Mouse (Mus musculus) midbrain, postnatal 0 days (tissue): ENCODE measurements around the gene Wwp2. TPM values are rescaled to one million over a fixed set of nuclear protein-coding genes. Genes with fewer than 3 reads are reported as not detected.

ENCODE experiments used
- ATAC-seq: fragments of 200-750 bp; cut with Nextera tagmentation; 2 replicates; pipeline ENCODE4 v1.8.0; 2017; ENCODE audit warnings: moderate number of reproducible peaks, mild to moderate bottlenecking, moderate TSS enrichment, moderate library complexity; ENCODE audit not compliant: low FRiP score
- DNase-seq: peaks from one replicate; pipeline ENCODE4 v3.0.0-alpha.2; 2015; ENCODE audit warnings: low spot score
- H3K27ac ChIP-seq: fragments of 300-500 bp; sonication (generic); 2 replicates; pipeline ENCODE4 v1.5.1; 2014; ENCODE audit warnings: low read depth, mild to moderate bottlenecking, low read length, mixed read lengths
- H3K27me3 ChIP-seq: fragments of 300-500 bp; sonication (generic); 2 replicates; pipeline ENCODE4 v1.6.1; 2014; ENCODE audit warnings: low read length, control low read depth, mixed read lengths; ENCODE audit not compliant: insufficient read depth
- H3K36me3 ChIP-seq: fragments of 300-500 bp; sonication (generic); 2 replicates; pipeline ENCODE4 v1.6.1; 2014; ENCODE audit warnings: low read length, control low read depth, mixed read lengths; ENCODE audit not compliant: insufficient read depth
- H3K4me1 ChIP-seq: fragments of 300-500 bp; sonication (generic); 2 replicates; pipeline ENCODE4 v1.6.1; 2014; ENCODE audit warnings: mild to moderate bottlenecking, control low read depth, antibody characterized with exemption, low read length, mixed read lengths; ENCODE audit not compliant: insufficient read depth
- H3K4me2 ChIP-seq: fragments of 300-500 bp; sonication (generic); 2 replicates; pipeline ENCODE4 v1.6.1; 2014; ENCODE audit warnings: low read depth, mild to moderate bottlenecking, low read length, mixed read lengths; ENCODE audit not compliant: poor library complexity, severe bottlenecking
- H3K4me3 ChIP-seq: fragments of 300-500 bp; sonication (generic); 2 replicates; pipeline ENCODE4 v1.5.1; 2014; ENCODE audit warnings: low read depth, mild to moderate bottlenecking, low read length, moderate library complexity
- H3K9ac ChIP-seq: fragments of 300-500 bp; sonication (generic); replicated peaks from 2 replicates; pipeline ENCODE4 v1.6.1; 2014; ENCODE audit warnings: mild to moderate bottlenecking, low read length, moderate library complexity, mixed read lengths; ENCODE audit not compliant: poor library complexity, severe bottlenecking
- H3K9me3 ChIP-seq: fragments of 300-500 bp; sonication (generic); 2 replicates; pipeline ENCODE4 v1.6.1; 2016; ENCODE audit warnings: low read length, control low read depth
- CTCF ChIP-seq: IDR thresholded peaks from 2 replicates; pipeline ENCODE4 v1.5.1; 2016; ENCODE audit warnings: antibody characterized with exemption, mild to moderate bottlenecking
- WGBS: fragments of 180-500 bp; shearing (Covaris S2); extraction: QIAGEN DNeasy Blood & Tissue Kit; methylation state at CpG from one replicate; pipeline ENCODE4 v1.1.7; 2014; 5-methylcytosine and 5-hydroxymethylcytosine counted together
- polyA plus RNA-seq: library from polyadenylated mRNA; unstranded; fragments of >200 nt; fragmentation: Nextera tagmentation; extraction: Ambion mirVana; gene quantifications from 2 replicates; pipeline ENCODE4 v1.2.1, GENCODE M21; 2015
- total RNA-seq: library from RNA; depleted of rRNA; stranded (reverse); fragments of >200 nt; gene quantifications from 2 replicates; pipeline ENCODE4 v1.2.3, GENCODE M21; 2014

Wwp2 gene
- total and polyA plus RNA-seq, 2 experiments from 2014 or later, result 36.2 to 44.2 TPM

GRCm38 (mm10) chr8:107424176-107424575 is 12.0 kb upstream of the Wwp2 start:
- H3K9ac ChIP-seq, result peak overlapping the region; percentile 81
- no peaks in the 10 kb centered on the region for H3K27me3 ChIP-seq
- ATAC-seq (0 out of 2 replicates have a peak, but pooled peaks have one; percentile 6), DNase-seq (no peak)
- H3K9me3 ChIP-seq, result no peaks in the 10 kb centered on the region
- peaks cover 26% of the 10 kb centered on the region for H3K36me3 ChIP-seq
- peak overlapping the region; percentile 78; the same call in 1 of the 2 replicates for H3K27ac ChIP-seq
- peak overlapping the region; percentile 87 for H3K4me3 ChIP-seq
- 32% methylated on average over 9 of the region's 9 CpGs for WGBS
- 0 out of 2 replicates have a peak, but pooled peaks cover 5% of the 10 kb centered on the region for H3K4me1 ChIP-seq
- peak overlapping the region; percentile 61 for H3K4me2 ChIP-seq
- TF ChIP-seq CTCF, result no peak

- peaks cover 20% of the 10 kb centered on the region for H3K36me3 ChIP-seq
- peak within 1 kb of the TSS; percentile 81 for H3K9ac ChIP-seq
- DNase-seq (peak; percentile 98), ATAC-seq (peak; percentile 99)
- H3K27me3 ChIP-seq, result no peaks in the 10 kb centered on the region
- H3K4me1 ChIP-seq, result 0 out of 2 replicates have a peak, but pooled peaks cover 5% of the 10 kb centered on the region
- WGBS, result under 1% methylated on average over 50 of the region's 50 CpGs
- peak; percentile 99 for TF ChIP-seq CTCF
- H3K27ac ChIP-seq, result peak within 1 kb of the TSS; percentile 78
- H3K4me2 ChIP-seq, result peak within 1 kb of the TSS; percentile 61
- H3K4me3 ChIP-seq, result peak within 1 kb of the TSS; percentile 87
- no peaks in the 10 kb centered on the region for H3K9me3 ChIP-seq
These were observed 11.5 kb upstream of the Wwp2 start, which contains the start of gene Nob1 for GRCm38 (mm10) chr8:107424597-107425229. Gene Nob1, minus strand, starts transcription at chr8:107425051.

- no peak overlapping the region for H3K27ac ChIP-seq
- H3K27me3 ChIP-seq, result no peaks in the 10 kb centered on the region
- TF ChIP-seq CTCF, result no peak
- peaks cover 16% of the 10 kb centered on the region for H3K36me3 ChIP-seq
- H3K4me3 ChIP-seq, result peak overlapping the region; percentile 87; the same call in 1 of the 2 replicates
- no peak for DNase-seq
- WGBS, result 49% methylated on average over 8 of the region's 8 CpGs
- peak overlapping the region; percentile 61; the same call in 1 of the 2 replicates for H3K4me2 ChIP-seq
- no peak for ATAC-seq
- no peak overlapping the region for H3K9ac ChIP-seq
- no peaks in the 10 kb centered on the region for H3K9me3 ChIP-seq
- 0 out of 2 replicates have a peak, but pooled peaks cover 5% of the 10 kb centered on the region for H3K4me1 ChIP-seq
These were observed 11.0 kb upstream of the Wwp2 start for GRCm38 (mm10) chr8:107425230-107425597.

GRCm38 (mm10) chr8:107430821-107431220 is 5.3 kb upstream of the Wwp2 start:
- H3K9me3 ChIP-seq, result no peaks in the 10 kb centered on the region
- H3K4me2 ChIP-seq, result no peak overlapping the region
- DNase-seq (no peak), ATAC-seq (no peak)
- WGBS, result 85% methylated on average over 8 of the region's 8 CpGs
- no peaks in the 10 kb centered on the region for H3K36me3 ChIP-seq
- no peak overlapping the region for H3K27ac ChIP-seq
- H3K4me3 ChIP-seq, result no peak overlapping the region
- no peaks in the 10 kb centered on the region for H3K4me1 ChIP-seq
- H3K9ac ChIP-seq, result no peak overlapping the region
- no peak for TF ChIP-seq CTCF
- H3K27me3 ChIP-seq, result no peaks in the 10 kb centered on the region

- H3K27me3 ChIP-seq, result no peaks in the 10 kb centered on the region
- no peaks in the 10 kb centered on the region for H3K36me3 ChIP-seq
- H3K4me3 ChIP-seq, result peak overlapping the region; percentile 87
- no peak for ATAC-seq
- H3K4me2 ChIP-seq, result peak overlapping the region; percentile 59
- 34% methylated on average over 11 of the region's 11 CpGs for WGBS
- H3K9me3 ChIP-seq, result no peaks in the 10 kb centered on the region
- no peak for DNase-seq
- no peak overlapping the region; the same call in 1 of the 2 replicates for H3K27ac ChIP-seq
- TF ChIP-seq CTCF, result no peak
- H3K4me1 ChIP-seq, result peaks cover 4% of the 10 kb centered on the region; the same call in 1 of the 2 replicates
- no peak overlapping the region for H3K9ac ChIP-seq
These were observed 674 bp upstream of the Wwp2 start for GRCm38 (mm10) chr8:107435421-107435961.

GRCm38 (mm10) chr8:107436841-107437421 is 766 bp downstream of the Wwp2 start:
- H3K9me3 ChIP-seq, result no peaks in the 10 kb centered on the region
- H3K4me1 ChIP-seq, result peaks cover 4% of the 10 kb centered on the region; the same call in 1 of the 2 replicates
- H3K4me3 ChIP-seq, result peak overlapping the region; percentile 87
- H3K4me2 ChIP-seq, result peak overlapping the region; percentile 59
- peak overlapping the region; percentile 86 for H3K9ac ChIP-seq
- peak; percentile 4 for DNase-seq
- WGBS, result 7% methylated on average over 16 of the region's 16 CpGs
- no peaks in the 10 kb centered on the region for H3K27me3 ChIP-seq
- H3K36me3 ChIP-seq, result no peaks in the 10 kb centered on the region
- peak overlapping the region; percentile 78 for H3K27ac ChIP-seq
- TF ChIP-seq CTCF, result no peak
- no peak for ATAC-seq
